Mouse (Mus musculus): Measurements from ENCODE around the gene Pagr1a.

- TF ChIP-seq TCF12 (IDR thresholded peaks at IDR 0.05; ENCODE audit: insufficient read depth, poor library complexity, severe bottlenecking) = no peak
- TF ChIP-seq POLR2A (IDR thresholded peaks at IDR 0.05; ENCODE audit: insufficient read length, low read depth) = peak; percentile 9
Measured at GRCm38 (mm10) chr7:126975950-126976866, 40.9 kb downstream of the Pagr1a start, which contains the start of gene Cdiptos.

Data from myocyte (in vitro differentiated cells).